Mouse (Mus musculus): Measurements from ENCODE around the gene Hspa8.

- TF ChIP-seq GATA1 (IDR thresholded peaks at IDR 0.05; ENCODE audit: borderline replicate concordance, low read length): no peak
- no peak for TF ChIP-seq FLI1 (IDR thresholded peaks at IDR 0.05; ENCODE audit: low read length)
Observed at GRCm38 (mm10) chr9:40839662-40840061, 38.9 kb downstream of the Hspa8 start.
